In genomic region chr17:33032376-33032775, GRCm38 (mm10) we compare ENCODE assay signal across 7 mouse cellular contexts. TPM values are rescaled to one million over a fixed set of nuclear protein-coding genes. Genes with fewer than 3 reads are reported as not detected.
A peak's percentile ranks its signal among the peaks of the same experiment; 100 is the strongest.
DNase-seq lines count a peak whose midpoint lies in the region; ATAC-seq lines count a peak whose summit lies in the region.

No protein-coding gene starts in this region.

- no peak overlapping the region for H3K27ac ChIP-seq in lung, embryonic 16.5 days (ENCODE audit: low read length)
- no peak overlapping the region for H3K27ac ChIP-seq in embryonic facial prominence, embryonic 12.5 days
- H3K27ac ChIP-seq in limb, embryonic 11.5 days (replicated peaks; ENCODE audit: low read depth, low read length), result no peak overlapping the region
- H3K27ac ChIP-seq in neural tube, embryonic 15.5 days (replicated peaks), result peak overlapping the region; percentile 87; the same call in 1 of the 2 replicates

- H3K36me3 ChIP-seq in lung, embryonic 16.5 days (ENCODE audit: control insufficient read depth, insufficient read depth, low read length), result no peaks in the 10 kb centered on the region
- peaks cover 3% of the 10 kb centered on the region for H3K36me3 ChIP-seq in embryonic facial prominence, embryonic 12.5 days
- H3K36me3 ChIP-seq in limb, embryonic 11.5 days (ENCODE audit: control insufficient read depth, insufficient read depth, low read length), result no peaks in the 10 kb centered on the region
- H3K36me3 ChIP-seq in neural tube, embryonic 15.5 days, result peaks cover 7% of the 10 kb centered on the region

- 2% methylated on average over 10 of the region's 10 CpGs for WGBS in lung, embryonic 16.5 days
- 20% methylated on average over 10 of the region's 10 CpGs for WGBS in embryonic facial prominence, embryonic 12.5 days
- WGBS in limb, embryonic 11.5 days, result 18% methylated on average over 10 of the region's 10 CpGs
- WGBS in neural tube, embryonic 15.5 days, result 11% methylated on average over 10 of the region's 10 CpGs

- peak overlapping the region; percentile 93 for H3K9ac ChIP-seq in lung, embryonic 16.5 days (ENCODE audit: low read length)
- H3K9ac ChIP-seq in embryonic facial prominence, embryonic 12.5 days, result peak overlapping the region; percentile 88
- H3K9ac ChIP-seq in limb, embryonic 11.5 days (ENCODE audit: low read length), result peak overlapping the region; percentile 92
- peak overlapping the region; percentile 86 for H3K9ac ChIP-seq in neural tube, embryonic 15.5 days (replicated peaks)

- peak overlapping the region; percentile 71 for H3K4me2 ChIP-seq in lung, embryonic 16.5 days (ENCODE audit: low read depth, low read length)
- H3K4me2 ChIP-seq in embryonic facial prominence, embryonic 12.5 days (replicated peaks), result peak overlapping the region; percentile 52
- peak overlapping the region; percentile 44 for H3K4me2 ChIP-seq in limb, embryonic 11.5 days (ENCODE audit: low read depth, severe bottlenecking)
- peak overlapping the region; percentile 54 for H3K4me2 ChIP-seq in neural tube, embryonic 15.5 days

- no peak for ATAC-seq in lung, embryonic 16.5 days (ENCODE audit: low read depth)
- no peak for ATAC-seq in embryonic facial prominence, embryonic 12.5 days (ENCODE audit: insufficient number of reproducible peaks, insufficient read depth, low FRiP score, low TSS enrichment)
- no peak for ATAC-seq in limb, embryonic 11.5 days (ENCODE audit: insufficient number of reproducible peaks, low FRiP score, low TSS enrichment, low read depth)
- no peak for ATAC-seq in neural tube, embryonic 15.5 days (ENCODE audit: low FRiP score)

- H3K4me1 ChIP-seq in lung, embryonic 16.5 days (replicated peaks; ENCODE audit: control insufficient read depth, insufficient read depth, low read length), result 0 out of 2 replicates have a peak, but pooled peaks cover 3% of the 10 kb centered on the region
- no peaks in the 10 kb centered on the region for H3K4me1 ChIP-seq in embryonic facial prominence, embryonic 12.5 days
- H3K4me1 ChIP-seq in limb, embryonic 11.5 days (ENCODE audit: control insufficient read depth, insufficient read depth, low read length), result no peaks in the 10 kb centered on the region
- H3K4me1 ChIP-seq in neural tube, embryonic 15.5 days, result peaks cover 12% of the 10 kb centered on the region

- peaks cover 3% of the 10 kb centered on the region; the same call in 1 of the 2 replicates for H3K9me3 ChIP-seq in lung, embryonic 16.5 days (ENCODE audit: control insufficient read depth, low read length)
- peaks cover 3% of the 10 kb centered on the region for H3K9me3 ChIP-seq in embryonic facial prominence, embryonic 12.5 days
- H3K9me3 ChIP-seq in limb, embryonic 11.5 days (ENCODE audit: control insufficient read depth, low read length), result no peaks in the 10 kb centered on the region
- peaks cover 3% of the 10 kb centered on the region; the same call in 1 of the 2 replicates for H3K9me3 ChIP-seq in neural tube, embryonic 15.5 days (replicated peaks)

- H3K27me3 ChIP-seq in lung, embryonic 16.5 days (ENCODE audit: control insufficient read depth, insufficient read depth, low read depth, low read length), result no peaks in the 10 kb centered on the region
- H3K27me3 ChIP-seq in embryonic facial prominence, embryonic 12.5 days, result no peaks in the 10 kb centered on the region
- no peaks in the 10 kb centered on the region for H3K27me3 ChIP-seq in limb, embryonic 11.5 days (ENCODE audit: control insufficient read depth, insufficient read depth, low read length)
- no peaks in the 10 kb centered on the region for H3K27me3 ChIP-seq in neural tube, embryonic 15.5 days (replicated peaks)

- DNase-seq in lung, postnatal 25 days (ENCODE audit: low spot score), result no peak
- no peak for DNase-seq in limb, embryonic 11.5 days (ENCODE audit: low spot score)
- DNase-seq in right cerebral cortex, postnatal 36 days (ENCODE audit: low spot score in 2 of 2), result no peak
- no peak for DNase-seq in ovary, postnatal 36 days (ENCODE audit: low spot score)

- peak overlapping the region; percentile 90 for H3K4me3 ChIP-seq in lung, embryonic 16.5 days (ENCODE audit: low read length)
- H3K4me3 ChIP-seq in embryonic facial prominence, embryonic 12.5 days, result peak overlapping the region; percentile 91
- H3K4me3 ChIP-seq in limb, embryonic 11.5 days (ENCODE audit: low read depth, low read length), result peak overlapping the region; percentile 88
- H3K4me3 ChIP-seq in neural tube, embryonic 15.5 days (replicated peaks), result peak overlapping the region; percentile 89

RNA-seq across cellular contexts. Expression of gene Zfp763, which starts 0.8 kb away (rescaled TPM):
- 13.6 and 14.9 TPM in 2 replicates for polyA plus RNA-seq in lung, embryonic 16.5 days (2015; fragmentation: Nextera tagmentation; extraction: Ambion mirVana)
- polyA plus RNA-seq in embryonic facial prominence, embryonic 12.5 days (2016; fragmentation: Nextera tagmentation; extraction: Ambion mirVana), result 22.3 and 23.3 TPM in 2 replicates
- 17.0 and 19.1 TPM in 2 replicates for polyA plus RNA-seq in limb, embryonic 11.5 days (2014; fragmentation: Nextera tagmentation; extraction: Ambion mirVana)
- polyA plus RNA-seq in neural tube, embryonic 15.5 days (2015; fragmentation: Nextera tagmentation; extraction: Ambion mirVana), result 23.7 and 24.7 TPM in 2 replicates

RNA-seq across cellular contexts. Expression of gene 4921501E09Rik, which starts 35.5 kb away (rescaled TPM):
- polyA plus RNA-seq in lung, embryonic 16.5 days (2015; fragmentation: Nextera tagmentation; extraction: Ambion mirVana), result not detected in 2 replicates
- polyA plus RNA-seq in embryonic facial prominence, embryonic 12.5 days (2016; fragmentation: Nextera tagmentation; extraction: Ambion mirVana), result not detected in 2 replicates
- polyA plus RNA-seq in limb, embryonic 11.5 days (2014; fragmentation: Nextera tagmentation; extraction: Ambion mirVana), result not detected in 2 replicates
- polyA plus RNA-seq in neural tube, embryonic 15.5 days (2015; fragmentation: Nextera tagmentation; extraction: Ambion mirVana), result not detected in 2 replicates

RNA-seq across cellular contexts. Expression of gene Zfp952, which starts 39.4 kb away (rescaled TPM):
- polyA plus RNA-seq in lung, embryonic 16.5 days (2015; fragmentation: Nextera tagmentation; extraction: Ambion mirVana), result 11.3 and 12.7 TPM in 2 replicates
- polyA plus RNA-seq in embryonic facial prominence, embryonic 12.5 days (2016; fragmentation: Nextera tagmentation; extraction: Ambion mirVana), result 15.9 and 16.1 TPM in 2 replicates
- 15.5 TPM in 2 replicates for polyA plus RNA-seq in limb, embryonic 11.5 days (2014; fragmentation: Nextera tagmentation; extraction: Ambion mirVana)
- 17.9 and 21.5 TPM in 2 replicates for polyA plus RNA-seq in neural tube, embryonic 15.5 days (2015; fragmentation: Nextera tagmentation; extraction: Ambion mirVana)

RNA-seq across cellular contexts. Expression of gene Zfp563, which starts 56.7 kb away (rescaled TPM):
- 9.6 TPM in 2 replicates for polyA plus RNA-seq in lung, embryonic 16.5 days (2015; fragmentation: Nextera tagmentation; extraction: Ambion mirVana)
- 9.9 and 10.4 TPM in 2 replicates for polyA plus RNA-seq in embryonic facial prominence, embryonic 12.5 days (2016; fragmentation: Nextera tagmentation; extraction: Ambion mirVana)
- polyA plus RNA-seq in limb, embryonic 11.5 days (2014; fragmentation: Nextera tagmentation; extraction: Ambion mirVana), result 8.4 and 9.9 TPM in 2 replicates
- polyA plus RNA-seq in neural tube, embryonic 15.5 days (2015; fragmentation: Nextera tagmentation; extraction: Ambion mirVana), result 19.6 and 19.8 TPM in 2 replicates
